Comparison of ENCODE assay signal across 20 mouse cellular contexts in genomic region chr5:127865157-127865556, GRCm38 (mm10).
A peak's percentile ranks its signal among the peaks of the same experiment; 100 is the strongest.
DNase-seq lines count a peak whose midpoint lies in the region; ATAC-seq lines count a peak whose summit lies in the region.
"Had no signal": no experiment of that assay in that cellular context is flagged by ENCODE, and none has a peak within 500 bp of the region (broad histone marks: within the 10 kb centered on the region; RNA-seq: fewer than 3 reads in every experiment).

No protein-coding gene starts in this region.

- peak; percentile 83; the same call in 1 of the 2 replicates for ATAC-seq in frontal cortex, adult (ENCODE audit: low TSS enrichment)
- ATAC-seq: activated CD4-positive, CD25-positive, alpha-beta regulatory T cell, adult 4 months; CD4-positive, CD25-positive, alpha-beta regulatory T cell, adult 4 months; forebrain, embryonic 13.5 days; forebrain, embryonic 15.5 days; forebrain, postnatal 0 days; Patski had no signal

- no peak for DNase-seq in frontal cortex, postnatal 10 days (ENCODE audit: low spot score in 2 of 2)
- DNase-seq in right cerebral cortex, adult 18-20 months: peak; percentile 41
- no peak for DNase-seq in right cerebral cortex, postnatal 25 days
- DNase-seq in brain, adult 2 months (ENCODE audit: low read depth, low spot score): peak; percentile 45
- DNase-seq in spleen, adult 12 weeks (ENCODE audit: low spot score): no peak
- DNase-seq: adrenal gland, adult 8-10 months; adrenal gland, postnatal 14 days; B cell, adult 2 months; cerebellum, adult 11-12 months; cerebellum, adult 2 months; cerebellum, adult 9-10 months; cerebellum, postnatal 10 days; cerebellum, postnatal 25 days; forebrain, postnatal 0 days had no signal

Comparison
In these comparisons a context has a peak if more than half of its experiments do, and no peak if none do; other contexts are left out.
1. DNase-seq: peak in right cerebral cortex, adult 18-20 months (single experiment) and brain, adult 2 months (single experiment); none in frontal cortex, postnatal 10 days (0 of 2), right cerebral cortex, postnatal 25 days (single experiment) and spleen, adult 12 weeks (single experiment).